Mouse (Mus musculus) bone marrow macrophage, adult 2 months (primary cell): ENCODE data around the gene Shb. TPM values are rescaled to one million over a fixed set of nuclear protein-coding genes. Genes with fewer than 3 reads are reported as not detected.
A peak's percentile ranks its signal among the peaks of the same experiment; 100 is the strongest.

Experiments
- H3K27ac ChIP-seq: 2 replicates; pipeline ENCODE4 v1.5.1; 2012; ENCODE audit warnings: low read depth, low read length; ENCODE audit not compliant: insufficient read depth
- H3K4me1 ChIP-seq: 2 replicates; pipeline ENCODE4 v1.6.1; 2012; ENCODE audit warnings: low read length; ENCODE audit not compliant: control insufficient read depth, insufficient read depth
- H3K4me3 ChIP-seq: 2 replicates; pipeline ENCODE4 v1.5.1; 2012; ENCODE audit warnings: mild to moderate bottlenecking, low read length, moderate library complexity; ENCODE audit not compliant: insufficient read depth
- CTCF ChIP-seq: IDR thresholded peaks from 2 replicates; pipeline ENCODE4 v1.5.1; 2012; ENCODE audit warnings: low read depth, mild to moderate bottlenecking, low read length, moderate library complexity
- POLR2A ChIP-seq: IDR thresholded peaks from 2 replicates; pipeline ENCODE4 v1.6.1; 2012; ENCODE audit warnings: mild to moderate bottlenecking, low read depth, low read length, borderline replicate concordance
- polyA plus RNA-seq: library from polyadenylated mRNA; stranded (reverse); fragments of >200 nt; gene quantifications from 2 replicates; pipeline ENCODE4 v1.2.4, GENCODE M21; 2012; ENCODE audit not compliant: missing spikeins, insufficient read depth, insufficient read length

Shb gene
- polyA plus RNA-seq, 1 experiment = 9.8 TPM

DNA sequence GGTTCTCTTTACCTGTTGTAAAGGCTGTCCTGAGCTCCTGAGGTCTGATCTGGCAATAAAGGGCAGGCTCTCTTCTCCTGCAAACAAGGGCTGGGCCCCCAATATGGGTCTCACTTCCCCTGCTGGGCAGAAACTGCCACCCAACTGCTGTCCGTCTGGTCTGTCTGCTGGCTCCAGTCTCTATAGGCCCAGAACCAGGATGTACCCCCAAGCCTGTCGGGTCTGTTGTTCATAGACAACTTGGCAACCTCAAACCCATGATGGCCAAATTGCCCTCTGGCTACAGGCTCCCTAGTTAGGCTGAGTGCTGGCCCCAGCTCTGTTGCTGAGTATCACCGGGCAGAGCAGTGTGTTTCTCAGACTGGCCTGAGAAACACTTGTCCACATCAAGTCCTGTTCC lies 100.5 kb downstream of the Shb start:
- Histone ChIP-seq H3K4me1 (peaks cover 3% of the 10 kb centered on the region; the same call in 1 of the 2 replicates), H3K27ac (no peak overlapping the region), H3K4me3 (no peak overlapping the region)
- TF ChIP-seq POLR2A (no peak), CTCF (no peak)

DNA sequence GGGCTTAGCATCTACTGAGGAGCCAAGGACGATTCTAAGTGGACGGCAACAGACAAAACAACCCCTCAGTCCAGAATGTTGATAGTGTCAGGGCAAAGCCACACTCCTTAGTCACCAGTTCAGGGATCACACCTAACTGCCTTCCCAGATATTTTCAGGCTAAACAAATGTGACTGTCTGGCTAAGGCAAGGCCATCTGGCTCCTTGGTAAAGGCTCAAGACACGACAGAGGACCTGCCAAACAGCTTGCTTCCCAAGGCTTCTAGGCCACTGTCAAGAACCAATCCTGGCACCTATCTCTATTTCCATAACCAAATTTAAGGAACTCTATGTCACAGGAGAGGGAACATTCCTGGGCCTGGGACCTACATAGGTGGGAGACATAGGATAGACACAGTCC lies 101.0 kb downstream of the Shb start:
- TF ChIP-seq POLR2A = no peak
- no peak for TF ChIP-seq CTCF

GRCm38 (mm10) chr4:45429451-45429850 lies 102.8 kb downstream of the Shb start:
- no peak overlapping the region for H3K4me3 ChIP-seq
- H3K4me1 ChIP-seq = no peaks in the 10 kb centered on the region
- H3K27ac ChIP-seq = no peak overlapping the region
- no peak for TF ChIP-seq POLR2A
- TF ChIP-seq CTCF = no peak

More for the DNA sequence above, 101.0 kb downstream of the Shb start:
- H3K4me3 ChIP-seq = no peak overlapping the region
- H3K4me1 ChIP-seq = no peaks in the 10 kb centered on the region
- no peak overlapping the region for H3K27ac ChIP-seq

GRCm38 (mm10) chr4:45426724-45427457 lies 105.4 kb downstream of the Shb start:
- TF ChIP-seq POLR2A (no peak), CTCF (no peak)
- no peak overlapping the region for H3K4me3 ChIP-seq
- H3K27ac ChIP-seq = no peak overlapping the region

GRCm38 (mm10) chr4:45423406-45423805 lies 108.9 kb downstream of the Shb start:
- TF ChIP-seq POLR2A (no peak), CTCF (no peak)
- H3K4me1 ChIP-seq = no peaks in the 10 kb centered on the region
- no peak overlapping the region for H3K4me3 ChIP-seq
- H3K27ac ChIP-seq = no peak overlapping the region

More at GRCm38 (mm10) chr4:45426724-45427457, 105.4 kb downstream of the Shb start:
- H3K4me1 ChIP-seq = no peaks in the 10 kb centered on the region

DNA sequence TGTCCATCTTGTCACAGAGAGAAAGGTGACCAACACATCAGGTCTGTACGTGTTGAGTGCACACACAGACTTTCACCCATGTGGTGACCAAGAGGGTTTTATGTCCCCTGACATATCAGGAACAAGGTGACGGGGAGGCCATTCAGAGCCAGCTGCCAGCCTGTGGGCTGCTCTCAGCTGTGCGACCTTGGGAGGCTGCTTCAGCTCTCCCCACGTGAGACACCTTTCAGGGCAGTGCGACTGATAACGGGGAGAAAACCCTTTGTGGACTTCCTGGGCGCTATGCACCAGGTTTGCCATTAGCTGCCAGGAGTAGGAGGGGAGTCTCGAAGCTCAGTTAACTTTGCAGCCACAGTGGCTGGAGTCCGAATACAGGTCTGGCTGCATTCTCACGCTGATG lies 109.6 kb downstream of the Shb start:
- Histone ChIP-seq H3K4me1 (no peaks in the 10 kb centered on the region), H3K27ac (no peak overlapping the region), H3K4me3 (no peak overlapping the region)
- TF ChIP-seq POLR2A = no peak
- TF ChIP-seq CTCF = no peak

DNA sequence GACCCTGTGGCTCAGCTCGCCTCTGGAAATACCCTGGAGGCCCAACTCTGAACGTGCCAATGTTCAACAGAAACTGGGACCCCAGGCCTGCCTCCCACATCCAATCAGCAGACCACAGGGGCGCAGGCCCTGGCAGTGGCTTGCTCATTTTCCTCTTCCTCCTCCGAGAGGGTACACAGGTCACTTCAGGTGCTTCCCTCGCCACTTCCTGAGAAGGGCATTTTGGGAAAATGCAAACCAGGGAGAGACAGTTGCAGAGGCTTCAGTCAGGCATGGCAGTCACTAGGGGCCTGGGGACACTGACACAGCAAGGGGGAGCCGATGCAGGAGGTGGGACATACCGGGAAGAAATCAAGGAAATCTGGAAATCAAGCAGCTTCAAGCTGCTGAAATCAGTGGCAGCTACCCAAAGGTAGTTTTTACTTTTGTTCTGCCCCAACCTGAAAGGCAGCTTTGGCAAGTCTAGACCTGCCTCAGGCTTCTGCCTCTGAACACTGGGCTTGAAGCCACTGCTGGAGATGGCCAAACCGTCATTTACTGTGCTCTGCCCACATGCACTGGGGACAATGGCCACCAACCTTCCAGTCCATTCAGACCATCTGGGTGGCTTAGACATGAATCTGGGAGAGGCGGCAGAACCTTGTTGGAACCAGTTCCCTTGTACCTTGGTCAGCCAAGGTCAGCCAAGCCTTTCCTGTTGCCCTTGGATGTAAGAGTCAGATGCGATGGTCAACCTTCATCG lies 110.6 kb downstream of the Shb start:
- Histone ChIP-seq H3K4me1 (no peaks in the 10 kb centered on the region), H3K27ac (no peak overlapping the region), H3K4me3 (no peak overlapping the region)
- TF ChIP-seq CTCF (no peak), POLR2A (no peak)

DNA sequence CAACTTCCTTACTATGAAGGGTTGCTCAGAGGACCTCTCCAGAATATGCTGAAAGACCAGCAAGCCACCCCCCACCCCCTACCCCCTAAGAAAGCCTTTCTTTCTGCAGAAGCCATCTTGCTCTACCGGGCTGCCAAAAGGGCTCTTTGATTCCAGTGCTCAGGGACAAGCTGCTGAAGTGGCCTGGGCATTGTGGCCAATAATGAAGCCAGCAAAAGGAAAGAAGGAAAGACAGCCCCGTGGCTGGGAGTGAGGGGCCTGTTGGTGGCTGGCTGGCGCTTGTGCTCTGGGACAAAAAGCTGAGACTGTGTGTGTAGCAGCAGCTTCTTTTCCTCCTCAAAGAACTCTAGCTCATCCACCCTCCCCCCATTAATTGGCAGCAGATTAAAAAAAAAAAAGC lies 111.5 kb downstream of the Shb start:
- H3K4me1 ChIP-seq = no peaks in the 10 kb centered on the region
- TF ChIP-seq CTCF = no peak
- TF ChIP-seq POLR2A = no peak
- H3K27ac ChIP-seq = no peak overlapping the region
- H3K4me3 ChIP-seq = no peak overlapping the region

GRCm38 (mm10) chr4:45419051-45419450 lies 113.2 kb downstream of the Shb start:
- Histone ChIP-seq H3K4me1 (no peaks in the 10 kb centered on the region), H3K4me3 (no peak overlapping the region), H3K27ac (no peak overlapping the region)
- TF ChIP-seq POLR2A (no peak), CTCF (no peak)

GRCm38 (mm10) chr4:45418229-45418950 lies 113.9 kb downstream of the Shb start:
- no peak overlapping the region for H3K4me3 ChIP-seq
- H3K27ac ChIP-seq = no peak overlapping the region
- H3K4me1 ChIP-seq = no peaks in the 10 kb centered on the region
- TF ChIP-seq POLR2A (no peak), CTCF (peak; percentile 72)
